Mouse (Mus musculus): ENCODE results near the gene Kcnj4.
"Not testable (repeated sequence)": the region's sequence is repeated elsewhere in the genome, so short reads cannot be mapped to it uniquely, and the experiment has no call there.

Kcnj4 gene

DNA sequence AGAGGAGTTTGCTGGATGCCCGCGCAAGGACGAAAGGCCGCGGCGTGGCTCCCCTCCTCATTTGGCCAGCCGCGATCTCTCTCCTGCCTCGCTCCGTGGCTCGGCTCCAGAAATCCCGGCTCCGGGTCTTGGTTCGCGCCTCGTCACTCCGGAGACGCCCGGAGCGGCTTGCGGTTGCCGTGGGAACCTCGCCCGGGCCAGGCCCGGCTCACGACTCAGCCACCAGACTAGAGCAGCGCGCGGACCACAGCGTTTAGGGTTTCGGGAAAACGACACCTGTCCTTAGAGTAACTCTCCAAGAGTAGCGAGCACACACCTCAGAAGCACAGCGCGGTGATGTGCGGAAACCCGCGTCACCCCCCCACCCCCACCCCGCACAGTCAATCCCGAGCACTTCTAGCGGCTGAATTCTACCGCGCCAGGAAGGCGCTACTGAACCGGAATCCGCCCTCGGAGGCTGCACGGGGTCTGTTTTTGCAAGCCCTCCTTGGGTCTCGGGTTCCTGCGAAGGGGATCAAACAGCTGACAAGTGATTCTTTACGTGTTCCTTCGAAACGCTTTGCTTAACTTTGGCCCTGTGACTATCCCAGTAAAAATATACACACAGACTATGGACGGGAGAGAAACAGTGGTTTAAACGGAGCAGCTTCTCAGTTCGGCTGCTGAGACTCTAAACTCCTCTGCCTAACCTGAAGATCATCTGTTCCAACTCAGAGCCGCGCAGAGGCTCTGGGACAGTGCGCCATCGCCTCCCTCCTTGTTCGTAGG lies 6.7 kb upstream of the Kcnj4 start:
- no peak for DNase-seq (ENCODE audit: low spot score)

DNA sequence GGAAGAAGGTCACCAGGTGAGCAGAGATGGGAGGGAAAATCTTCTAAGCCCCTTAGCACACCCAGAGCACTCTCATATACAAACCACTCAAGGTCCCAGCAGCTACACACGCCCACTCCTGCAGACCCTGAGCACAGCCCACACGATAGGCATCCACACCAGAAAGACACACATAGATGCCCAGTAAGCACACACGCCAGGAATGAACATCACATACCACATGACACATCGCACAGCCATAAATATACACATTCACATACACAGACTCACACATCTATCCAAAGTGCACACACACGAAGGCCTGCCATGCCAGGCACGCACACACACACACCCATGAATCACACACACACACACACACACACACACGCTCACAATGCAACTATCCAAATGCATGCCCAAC lies 5.4 kb upstream of the Kcnj4 start:
- no peak for DNase-seq (ENCODE audit: low spot score)

GRCm38 (mm10) chr15:79509998-79510397 lies 5.0 kb upstream of the Kcnj4 start:
- DNase-seq (ENCODE audit: low spot score), result no peak

DNA sequence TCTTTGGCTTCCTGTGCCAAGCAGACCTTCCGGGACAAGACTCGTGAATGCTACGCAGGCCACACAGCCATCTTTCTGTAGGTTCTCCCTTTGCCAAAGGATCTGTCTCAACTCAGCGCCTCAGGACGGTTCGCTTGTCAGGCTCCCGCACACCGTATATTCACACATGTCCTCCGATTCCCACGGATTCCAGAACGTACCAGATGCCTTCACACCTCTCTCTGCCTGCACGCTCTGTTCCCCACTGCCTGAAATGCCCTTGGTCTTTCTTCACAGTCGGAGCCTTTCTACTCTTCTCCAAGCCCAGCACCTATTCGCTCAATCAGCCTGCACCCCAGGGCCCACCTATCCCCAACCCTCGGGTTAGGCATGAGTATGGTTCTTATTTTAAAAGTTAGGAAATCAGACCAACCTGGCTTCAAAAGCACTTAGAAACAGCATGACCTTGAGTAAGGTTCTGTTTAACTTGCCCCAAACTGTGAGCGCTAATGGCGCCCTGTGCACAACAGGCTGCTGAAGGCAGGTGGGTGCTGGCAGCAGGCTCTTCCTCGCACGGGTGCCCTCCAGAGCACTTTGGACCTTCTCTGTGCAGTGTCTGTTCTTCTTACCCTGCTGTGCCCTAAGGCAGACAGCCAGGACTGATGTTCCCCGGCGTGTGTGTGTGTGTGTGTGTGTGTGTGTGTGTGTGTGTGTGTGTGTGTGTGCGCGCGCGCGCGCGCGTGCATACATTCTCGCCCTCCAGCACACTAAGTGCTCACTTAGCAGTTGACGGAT lies 2.2 kb upstream of the Kcnj4 start:
- DNase-seq (ENCODE audit: low spot score), result no peak

GRCm38 (mm10) chr15:79506460-79506859 lies 1.4 kb upstream of the Kcnj4 start:
- no peak for DNase-seq (ENCODE audit: low spot score)

DNA sequence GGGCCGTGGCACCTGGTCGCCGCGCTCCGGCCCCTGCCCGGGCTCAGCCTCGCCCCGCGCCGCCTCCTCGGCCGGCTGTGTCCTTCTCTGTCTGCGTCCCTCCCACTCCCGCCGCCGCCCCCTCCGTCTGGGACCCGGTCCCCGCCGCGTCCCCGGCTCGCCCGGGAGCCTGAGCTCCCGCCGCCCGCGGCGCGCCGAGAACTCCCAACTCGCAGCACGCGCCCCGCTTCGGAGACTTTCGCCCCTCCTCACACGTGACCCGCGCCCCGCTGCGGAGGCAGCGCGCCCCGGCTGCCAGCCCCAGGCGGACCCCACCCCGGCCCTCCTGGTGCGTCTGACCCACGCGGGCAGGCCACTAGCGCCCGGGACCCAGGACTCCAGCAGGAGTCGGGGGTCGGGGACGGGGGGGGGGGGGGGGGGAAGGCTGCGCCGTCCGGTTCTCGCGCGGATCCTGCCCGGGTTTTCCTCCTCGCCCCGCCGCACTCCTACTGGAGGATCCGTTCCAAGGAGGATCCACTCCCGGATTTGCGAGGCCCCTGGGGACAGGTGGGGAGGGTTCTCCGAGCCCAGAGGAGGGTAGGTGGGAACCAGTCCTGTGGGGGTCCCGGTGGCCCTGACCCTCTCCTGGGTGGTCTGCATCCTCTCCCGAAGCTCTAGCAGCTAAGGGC lies 709 bp upstream of the Kcnj4 start:
- no peak for DNase-seq (ENCODE audit: low spot score)

DNA sequence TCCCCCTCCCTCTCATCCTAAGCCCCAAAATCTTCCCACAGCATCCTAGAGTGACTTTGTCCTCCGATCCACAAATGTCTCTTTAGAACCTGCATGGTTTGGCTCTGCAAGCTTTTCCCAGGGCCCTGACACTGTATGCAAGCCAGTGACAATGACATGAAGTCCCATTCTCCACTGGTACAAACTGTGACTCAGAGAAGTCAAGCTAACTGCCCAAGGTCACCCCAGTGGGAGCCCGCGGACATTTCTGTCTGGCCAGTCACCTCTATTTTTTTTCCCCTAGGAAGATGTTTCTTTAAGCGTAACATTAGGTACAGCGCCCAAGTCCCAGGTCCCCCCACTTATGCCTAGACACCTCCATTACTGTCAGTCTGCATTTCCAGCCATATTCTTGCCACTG lies 1.6 kb downstream of the Kcnj4 start:
- DNase-seq (ENCODE audit: low spot score), result no peak

DNA sequence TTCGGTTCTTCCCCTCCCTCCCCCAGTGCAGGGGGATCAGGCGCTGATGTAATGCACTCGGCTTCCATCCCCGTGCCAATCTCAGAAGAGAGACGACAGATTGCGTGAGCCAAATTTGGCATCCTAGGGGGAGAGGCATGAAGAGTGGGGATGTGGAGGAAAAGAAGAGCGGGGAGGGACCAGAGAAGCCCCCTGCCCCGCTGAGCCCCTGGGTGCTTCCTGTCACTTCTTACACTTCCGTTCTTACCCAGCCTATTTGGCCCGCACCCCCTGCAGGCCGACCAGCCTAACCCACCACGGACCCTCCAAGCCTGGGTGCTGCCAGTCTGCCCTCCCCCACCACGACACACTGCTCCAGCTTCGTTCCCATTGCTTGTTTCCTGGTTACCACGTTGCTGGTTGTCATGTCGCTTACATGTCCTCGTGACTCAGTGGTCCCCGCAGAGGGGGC lies 2.1 kb downstream of the Kcnj4 start:
- no peak for DNase-seq (ENCODE audit: low spot score)

DNA sequence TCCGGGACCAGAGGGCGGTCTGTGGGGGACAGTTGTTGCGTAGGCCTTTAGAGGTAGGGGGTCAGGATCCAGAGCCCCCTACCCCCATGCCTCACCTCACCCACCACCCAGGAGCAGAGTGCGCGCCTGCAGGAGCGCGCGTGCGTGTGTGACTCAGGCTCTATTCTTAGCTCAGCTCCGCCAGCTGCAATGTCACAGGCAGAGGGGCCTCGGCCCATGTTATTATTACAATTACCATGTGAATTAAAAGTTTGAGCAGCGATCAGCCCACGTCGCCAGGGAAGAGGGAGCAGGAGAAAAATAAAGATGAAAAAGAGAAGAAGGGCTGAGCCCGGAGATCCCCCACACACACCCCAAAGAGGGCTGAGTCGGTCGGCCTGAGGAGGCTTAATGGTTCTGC lies 4.9 kb downstream of the Kcnj4 start:
- DNase-seq (ENCODE audit: low spot score), result no peak

- DNase-seq (ENCODE audit: low spot score), result no peak
These were observed 11.5 kb downstream of the Kcnj4 start for GRCm38 (mm10) chr15:79493527-79493926.

DNA sequence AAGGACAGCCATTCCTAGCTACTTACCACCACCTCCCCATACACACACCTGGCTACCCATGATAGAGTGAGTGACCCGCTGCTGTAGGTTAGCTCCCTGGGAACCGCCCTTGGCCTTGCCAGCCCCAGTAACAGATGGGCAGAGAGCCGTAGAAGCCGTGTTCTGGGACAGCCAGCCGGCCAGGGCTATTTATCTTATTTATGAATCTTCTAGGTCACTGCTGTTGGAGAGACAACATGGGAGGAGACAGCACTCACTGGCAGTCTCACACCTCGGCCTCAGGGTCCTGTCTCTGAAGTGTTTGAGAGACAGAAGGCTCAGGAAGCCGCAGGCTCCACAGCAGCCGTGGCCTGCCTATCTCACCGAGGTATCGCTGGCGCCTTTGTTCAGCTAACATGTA lies 15.6 kb downstream of the Kcnj4 start:
- no peak for DNase-seq (ENCODE audit: low spot score)

DNA sequence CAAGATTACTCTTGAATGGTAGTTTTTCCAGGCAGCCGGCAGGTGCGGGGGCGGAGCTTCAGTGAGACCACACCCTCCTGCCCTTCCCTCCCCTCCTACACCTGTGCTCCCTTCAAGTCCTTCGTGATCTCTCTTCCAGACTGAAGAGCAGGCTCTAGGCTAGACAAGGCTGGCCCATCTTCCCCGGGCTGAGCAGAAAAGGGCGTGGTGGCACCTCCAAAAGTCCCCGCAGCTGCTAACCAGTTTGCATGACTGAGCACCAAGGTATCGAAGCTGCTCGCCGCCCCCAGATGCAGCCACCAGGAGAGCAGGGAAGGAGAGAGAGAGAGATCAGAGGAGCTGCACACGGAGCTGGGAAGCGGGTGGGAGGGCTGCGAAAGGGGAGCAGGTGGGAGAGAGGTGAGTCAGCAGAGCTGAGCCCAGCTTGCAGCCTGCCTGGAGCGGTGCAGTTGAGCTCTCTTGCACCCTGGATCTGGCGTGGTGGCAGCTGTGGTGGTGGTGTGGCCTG lies 23.8 kb downstream of the Kcnj4 start:
- peak; percentile 73 for DNase-seq (ENCODE audit: low spot score)

- DNase-seq (ENCODE audit: low spot score), result no peak
These were observed 27.8 kb downstream of the Kcnj4 start for GRCm38 (mm10) chr15:79477227-79477626.

- no peak for DNase-seq (ENCODE audit: low spot score)
These were observed 31.2 kb downstream of the Kcnj4 start for GRCm38 (mm10) chr15:79473638-79474355.

- DNase-seq (ENCODE audit: low spot score), result no peak
These were observed 32.0 kb downstream of the Kcnj4 start for GRCm38 (mm10) chr15:79473042-79473441.

- no peak for DNase-seq (ENCODE audit: low spot score)
These were observed 33.9 kb downstream of the Kcnj4 start for GRCm38 (mm10) chr15:79471095-79471494.

DNA sequence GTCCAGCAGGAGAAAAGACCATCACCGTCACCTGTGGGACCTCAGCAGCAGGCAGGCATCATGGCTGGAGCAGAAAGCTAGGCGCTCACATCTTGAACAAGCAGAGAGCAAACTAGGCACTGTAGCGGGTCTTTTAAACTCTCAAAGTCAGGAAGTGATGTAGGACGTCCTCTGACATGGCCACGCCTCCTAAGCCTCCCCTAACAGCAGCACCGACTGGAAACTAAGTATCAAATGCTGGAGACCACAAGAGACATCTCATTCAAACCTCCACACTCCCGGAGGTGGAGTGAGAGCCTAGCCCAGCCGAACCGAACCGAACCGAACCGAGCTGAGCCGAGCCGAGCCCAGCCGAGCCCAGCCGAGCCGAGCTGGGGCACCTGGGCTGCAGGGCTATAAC lies 34.5 kb downstream of the Kcnj4 start:
- no peak for DNase-seq (ENCODE audit: low spot score)

DNA sequence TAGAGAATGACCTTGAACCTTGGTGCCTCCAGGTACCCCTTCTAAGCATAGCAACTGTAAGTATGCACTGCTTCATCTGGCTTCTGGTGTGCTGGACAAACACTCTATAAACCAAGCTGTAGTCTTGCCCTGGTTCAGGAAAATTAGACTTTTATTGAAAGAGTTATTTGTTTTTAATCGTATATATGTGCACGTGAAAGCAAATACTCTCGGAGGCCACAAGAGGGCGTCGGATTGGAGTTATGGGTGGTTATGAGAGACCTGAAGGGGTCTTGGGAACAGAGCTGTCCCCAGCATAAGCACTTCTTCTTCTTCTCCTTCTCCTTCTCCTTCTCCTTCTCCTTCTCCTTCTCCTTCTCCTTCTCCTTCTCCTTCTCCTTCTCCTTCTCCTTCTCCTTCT lies 35.5 kb downstream of the Kcnj4 start:
- DNase-seq (ENCODE audit: low spot score), result no peak

DNA sequence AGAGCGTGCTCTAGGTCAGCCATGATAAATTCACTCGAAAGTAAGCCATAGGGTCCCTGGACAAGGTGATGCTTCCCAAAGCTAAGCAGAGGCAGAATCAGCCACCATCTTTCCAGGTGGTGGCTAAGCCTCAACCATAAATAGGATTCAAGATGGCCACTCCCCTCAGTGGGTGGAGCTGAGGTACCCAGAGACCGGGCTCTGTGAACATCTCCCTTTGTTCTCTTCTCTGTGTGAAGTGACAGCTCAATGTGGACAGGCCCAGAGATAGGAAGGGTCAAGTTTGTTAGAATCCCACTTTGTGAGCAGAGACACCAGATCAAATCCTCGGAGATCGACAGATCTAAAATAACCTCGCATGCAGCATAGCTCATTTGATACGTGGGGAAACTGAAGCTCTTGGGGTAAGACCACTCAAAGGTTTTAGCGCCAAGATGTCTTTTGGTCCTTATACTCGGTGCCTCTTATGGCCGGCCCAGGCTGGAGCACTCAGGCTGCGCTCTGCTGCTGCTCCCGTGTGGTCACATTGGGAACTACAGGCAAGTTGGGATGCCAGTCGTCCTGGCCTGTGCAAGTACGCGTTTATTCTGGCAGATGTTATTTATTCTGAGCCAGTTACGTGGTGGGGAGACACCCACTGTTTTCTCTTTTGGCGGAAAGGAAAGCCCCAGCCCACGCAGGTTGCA lies 38.3 kb downstream of the Kcnj4 start:
- DNase-seq (ENCODE audit: low spot score), result peak; percentile 76

- DNase-seq (ENCODE audit: low spot score), result no peak
These were observed 48.5 kb downstream of the Kcnj4 start for GRCm38 (mm10) chr15:79456546-79456945.

DNA sequence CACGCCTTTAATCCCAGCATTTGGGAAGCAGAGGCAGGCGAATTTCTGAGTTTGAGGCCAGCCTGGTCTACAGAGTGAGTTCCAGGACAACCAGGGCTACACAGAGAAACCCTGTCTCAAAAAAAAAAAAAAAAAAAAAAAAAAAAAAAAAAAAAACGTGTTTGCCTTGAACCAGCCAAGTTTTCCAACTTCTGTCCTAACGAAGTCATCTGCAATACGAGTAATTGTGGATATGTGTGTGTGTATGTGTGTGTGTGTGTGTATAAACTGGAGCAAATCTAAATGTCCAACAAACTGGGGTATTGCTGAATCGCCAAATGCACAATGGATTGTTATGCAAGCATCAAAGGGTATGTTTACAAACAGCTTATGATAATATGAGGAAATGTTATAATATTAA lies 48.9 kb downstream of the Kcnj4 start:
- not testable (repeated sequence) for DNase-seq (ENCODE audit: low spot score)

Data from left cerebral cortex, adult 11 months (tissue).